Mouse (Mus musculus): ENCODE measurements around the gene Padi3. TPM values are rescaled to one million over a fixed set of nuclear protein-coding genes. Genes with fewer than 3 reads are reported as not detected.

The Padi3 gene
- polyA plus RNA-seq, 1 experiment from 2014 or later = not detected

GRCm38 (mm10) chr4:140794678-140795077 is 15.8 kb downstream of the Padi3 start:
- Histone ChIP-seq H3K9me3 (ENCODE audit: control insufficient read depth, low read depth, low read length) (no peaks in the 10 kb centered on the region), H3K4me2 (replicated peaks; ENCODE audit: low read depth, low read length) (no peak overlapping the region), H3K27ac (ENCODE audit: low read length) (no peak overlapping the region), H3K27me3 (ENCODE audit: control insufficient read depth, insufficient read depth, low read length) (no peaks in the 10 kb centered on the region), H3K4me1 (ENCODE audit: control insufficient read depth, insufficient read depth, low read length) (no peaks in the 10 kb centered on the region), H3K9ac (replicated peaks; ENCODE audit: low read depth, low read length) (no peak overlapping the region), H3K36me3 (ENCODE audit: control insufficient read depth, insufficient read depth, low read length) (no peaks in the 10 kb centered on the region), H3K4me3 (ENCODE audit: low read depth, low read length) (no peak overlapping the region)
- ATAC-seq (ENCODE audit: insufficient number of reproducible peaks, insufficient read depth, low FRiP score, low read depth) = no peak
- 81% methylated on average over 9 of the region's 9 CpGs for WGBS

GRCm38 (mm10) chr4:140793795-140794194 is 16.7 kb downstream of the Padi3 start:
- 60% methylated on average over 9 of the region's 9 CpGs for WGBS
- no peaks in the 10 kb centered on the region for H3K27me3 ChIP-seq (ENCODE audit: control insufficient read depth, insufficient read depth, low read length)
- H3K4me3 ChIP-seq (ENCODE audit: low read depth, low read length) = no peak overlapping the region
- H3K4me1 ChIP-seq (ENCODE audit: control insufficient read depth, insufficient read depth, low read length) = no peaks in the 10 kb centered on the region
- H3K27ac ChIP-seq (ENCODE audit: low read length) = no peak overlapping the region
- no peaks in the 10 kb centered on the region for H3K36me3 ChIP-seq (ENCODE audit: control insufficient read depth, insufficient read depth, low read length)
- H3K9ac ChIP-seq (replicated peaks; ENCODE audit: low read depth, low read length) = no peak overlapping the region
- no peak for ATAC-seq (ENCODE audit: insufficient number of reproducible peaks, insufficient read depth, low FRiP score, low read depth)
- H3K4me2 ChIP-seq (replicated peaks; ENCODE audit: low read depth, low read length) = no peak overlapping the region
- H3K9me3 ChIP-seq (ENCODE audit: control insufficient read depth, low read depth, low read length) = no peaks in the 10 kb centered on the region

DNA sequence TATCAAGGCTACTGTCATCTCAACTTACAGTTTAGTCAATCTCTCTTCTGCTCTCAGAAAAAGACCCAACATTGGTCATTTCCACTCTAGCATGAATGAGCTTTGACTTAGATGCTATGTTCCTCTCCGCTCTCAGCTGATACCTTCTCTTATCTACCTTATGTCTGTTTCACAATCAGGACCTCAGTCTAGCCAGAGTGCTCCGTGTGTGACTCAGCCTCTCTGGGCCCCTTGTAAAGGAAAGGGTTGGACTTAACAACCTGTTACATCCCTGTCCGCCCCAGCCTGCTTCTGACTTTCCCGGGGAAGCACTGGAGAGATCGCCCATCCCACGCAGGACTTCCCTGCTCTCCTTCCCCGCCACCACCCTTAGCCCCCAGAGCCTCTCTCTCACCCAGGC is 17.9 kb downstream of the Padi3 start:
- Histone ChIP-seq H3K4me1 (ENCODE audit: control insufficient read depth, insufficient read depth, low read length) (no peaks in the 10 kb centered on the region), H3K9ac (replicated peaks; ENCODE audit: low read depth, low read length) (no peak overlapping the region), H3K9me3 (ENCODE audit: control insufficient read depth, low read depth, low read length) (no peaks in the 10 kb centered on the region), H3K4me3 (ENCODE audit: low read depth, low read length) (no peak overlapping the region), H3K27ac (ENCODE audit: low read length) (no peak overlapping the region), H3K4me2 (replicated peaks; ENCODE audit: low read depth, low read length) (no peak overlapping the region), H3K27me3 (ENCODE audit: control insufficient read depth, insufficient read depth, low read length) (no peaks in the 10 kb centered on the region), H3K36me3 (ENCODE audit: control insufficient read depth, insufficient read depth, low read length) (no peaks in the 10 kb centered on the region)
- 85% methylated on average over 7 of the region's 7 CpGs for WGBS
- no peak for ATAC-seq (ENCODE audit: insufficient number of reproducible peaks, insufficient read depth, low FRiP score, low read depth)

- no peak overlapping the region for H3K27ac ChIP-seq (ENCODE audit: low read length)
- ATAC-seq (ENCODE audit: insufficient number of reproducible peaks, insufficient read depth, low FRiP score, low read depth) = no peak
- H3K27me3 ChIP-seq (ENCODE audit: control insufficient read depth, insufficient read depth, low read length) = no peaks in the 10 kb centered on the region
- H3K9me3 ChIP-seq (ENCODE audit: control insufficient read depth, low read depth, low read length) = no peaks in the 10 kb centered on the region
- 78% methylated on average over 16 of the region's 16 CpGs for WGBS
- no peaks in the 10 kb centered on the region for H3K4me1 ChIP-seq (ENCODE audit: control insufficient read depth, insufficient read depth, low read length)
- no peak overlapping the region for H3K4me3 ChIP-seq (ENCODE audit: low read depth, low read length)
- no peak overlapping the region for H3K4me2 ChIP-seq (replicated peaks; ENCODE audit: low read depth, low read length)
- H3K36me3 ChIP-seq (ENCODE audit: control insufficient read depth, insufficient read depth, low read length) = no peaks in the 10 kb centered on the region
- no peak overlapping the region for H3K9ac ChIP-seq (replicated peaks; ENCODE audit: low read depth, low read length)
Observed at GRCm38 (mm10) chr4:140791071-140791470, 19.4 kb downstream of the Padi3 start.

GRCm38 (mm10) chr4:140789983-140790382 is 20.5 kb downstream of the Padi3 start:
- no peaks in the 10 kb centered on the region for H3K9me3 ChIP-seq (ENCODE audit: control insufficient read depth, low read depth, low read length)
- H3K27me3 ChIP-seq (ENCODE audit: control insufficient read depth, insufficient read depth, low read length) = no peaks in the 10 kb centered on the region

GRCm38 (mm10) chr4:140788983-140789382 is 21.5 kb downstream of the Padi3 start:
- Histone ChIP-seq H3K27ac (ENCODE audit: low read length) (no peak overlapping the region), H3K4me2 (replicated peaks; ENCODE audit: low read depth, low read length) (no peak overlapping the region), H3K4me1 (ENCODE audit: control insufficient read depth, insufficient read depth, low read length) (no peaks in the 10 kb centered on the region), H3K4me3 (ENCODE audit: low read depth, low read length) (no peak overlapping the region), H3K36me3 (ENCODE audit: control insufficient read depth, insufficient read depth, low read length) (no peaks in the 10 kb centered on the region), H3K9me3 (ENCODE audit: control insufficient read depth, low read depth, low read length) (no peaks in the 10 kb centered on the region), H3K9ac (replicated peaks; ENCODE audit: low read depth, low read length) (no peak overlapping the region), H3K27me3 (ENCODE audit: control insufficient read depth, insufficient read depth, low read length) (no peaks in the 10 kb centered on the region)
- 40% methylated on average over 6 of the region's 6 CpGs for WGBS
- no peak for ATAC-seq (ENCODE audit: insufficient number of reproducible peaks, insufficient read depth, low FRiP score, low read depth)

More at GRCm38 (mm10) chr4:140789983-140790382, 20.5 kb downstream of the Padi3 start:
- Histone ChIP-seq H3K4me3 (ENCODE audit: low read depth, low read length) (no peak overlapping the region), H3K4me2 (replicated peaks; ENCODE audit: low read depth, low read length) (no peak overlapping the region), H3K4me1 (ENCODE audit: control insufficient read depth, insufficient read depth, low read length) (no peaks in the 10 kb centered on the region), H3K36me3 (ENCODE audit: control insufficient read depth, insufficient read depth, low read length) (no peaks in the 10 kb centered on the region), H3K9ac (replicated peaks; ENCODE audit: low read depth, low read length) (no peak overlapping the region), H3K27ac (ENCODE audit: low read length) (no peak overlapping the region)
- ATAC-seq (ENCODE audit: insufficient number of reproducible peaks, insufficient read depth, low FRiP score, low read depth) = no peak
- WGBS = 76% methylated on average over 4 of the region's 4 CpGs

GRCm38 (mm10) chr4:140788264-140788663 is 22.2 kb downstream of the Padi3 start:
- no peak for ATAC-seq (ENCODE audit: insufficient number of reproducible peaks, insufficient read depth, low FRiP score, low read depth)
- Histone ChIP-seq H3K9ac (replicated peaks; ENCODE audit: low read depth, low read length) (no peak overlapping the region), H3K4me1 (ENCODE audit: control insufficient read depth, insufficient read depth, low read length) (no peaks in the 10 kb centered on the region), H3K4me3 (ENCODE audit: low read depth, low read length) (no peak overlapping the region), H3K36me3 (ENCODE audit: control insufficient read depth, insufficient read depth, low read length) (no peaks in the 10 kb centered on the region), H3K27ac (ENCODE audit: low read length) (no peak overlapping the region), H3K27me3 (ENCODE audit: control insufficient read depth, insufficient read depth, low read length) (no peaks in the 10 kb centered on the region), H3K4me2 (replicated peaks; ENCODE audit: low read depth, low read length) (no peak overlapping the region), H3K9me3 (ENCODE audit: control insufficient read depth, low read depth, low read length) (no peaks in the 10 kb centered on the region)
- WGBS = 79% methylated on average over 6 of the region's 6 CpGs

DNA sequence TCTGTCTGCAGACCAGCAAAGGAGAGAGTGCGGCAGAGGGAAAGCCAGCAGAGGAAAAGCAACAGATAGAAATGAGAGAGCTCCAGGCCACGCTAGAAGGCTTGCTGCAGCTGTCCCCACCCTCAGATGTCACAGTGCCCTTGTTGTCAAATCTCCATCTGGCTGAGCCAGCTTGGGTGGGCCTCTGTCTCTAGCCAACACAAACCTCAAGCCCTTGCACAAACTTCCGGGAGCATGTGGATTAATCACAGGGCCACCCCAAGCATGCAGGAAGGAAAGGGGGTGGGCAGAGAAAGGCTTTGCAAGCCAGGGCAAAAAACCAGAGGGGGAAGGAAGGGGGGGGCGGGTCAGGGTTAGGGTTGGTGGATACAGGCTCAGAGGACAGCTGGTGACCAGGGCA is 23.0 kb downstream of the Padi3 start:
- 64% methylated on average over 4 of the region's 4 CpGs for WGBS
- no peak for ATAC-seq (ENCODE audit: insufficient number of reproducible peaks, insufficient read depth, low FRiP score, low read depth)
- H3K9me3 ChIP-seq (ENCODE audit: control insufficient read depth, low read depth, low read length) = no peaks in the 10 kb centered on the region

GRCm38 (mm10) chr4:140785217-140785616 is 25.2 kb downstream of the Padi3 start:
- Histone ChIP-seq H3K36me3 (ENCODE audit: control insufficient read depth, insufficient read depth, low read length) (no peaks in the 10 kb centered on the region), H3K27me3 (ENCODE audit: control insufficient read depth, insufficient read depth, low read length) (no peaks in the 10 kb centered on the region), H3K4me1 (ENCODE audit: control insufficient read depth, insufficient read depth, low read length) (no peaks in the 10 kb centered on the region), H3K4me2 (replicated peaks; ENCODE audit: low read depth, low read length) (no peak overlapping the region), H3K4me3 (ENCODE audit: low read depth, low read length) (no peak overlapping the region), H3K27ac (ENCODE audit: low read length) (no peak overlapping the region), H3K9me3 (ENCODE audit: control insufficient read depth, low read depth, low read length) (no peaks in the 10 kb centered on the region; the same call in 1 of the 2 replicates), H3K9ac (replicated peaks; ENCODE audit: low read depth, low read length) (no peak overlapping the region)
- ATAC-seq (ENCODE audit: insufficient number of reproducible peaks, insufficient read depth, low FRiP score, low read depth) = no peak
- WGBS = 76% methylated on average over 5 of the region's 5 CpGs

More for the DNA sequence above, 23.0 kb downstream of the Padi3 start:
- H3K4me2 ChIP-seq (replicated peaks; ENCODE audit: low read depth, low read length) = no peak overlapping the region
- no peak overlapping the region for H3K9ac ChIP-seq (replicated peaks; ENCODE audit: low read depth, low read length)
- no peak overlapping the region for H3K4me3 ChIP-seq (ENCODE audit: low read depth, low read length)
- H3K27me3 ChIP-seq (ENCODE audit: control insufficient read depth, insufficient read depth, low read length) = no peaks in the 10 kb centered on the region
- H3K27ac ChIP-seq (ENCODE audit: low read length) = no peak overlapping the region
- H3K4me1 ChIP-seq (ENCODE audit: control insufficient read depth, insufficient read depth, low read length) = no peaks in the 10 kb centered on the region
- H3K36me3 ChIP-seq (ENCODE audit: control insufficient read depth, insufficient read depth, low read length) = no peaks in the 10 kb centered on the region
